Comparison of ENCODE assay signal across 8 mouse cellular contexts in genomic region chr17:3082125-3082755, GRCm38 (mm10). TPM values are rescaled to one million over a fixed set of nuclear protein-coding genes. Genes with fewer than 3 reads are reported as not detected.
A peak's percentile ranks its signal among the peaks of the same experiment; 100 is the strongest.
DNase-seq lines count a peak whose midpoint lies in the region; ATAC-seq and TF ChIP-seq lines count a peak whose summit lies in the region.
"Not testable (repeated sequence)": the region's sequence is repeated elsewhere in the genome, so short reads cannot be mapped to it uniquely, and the experiment has no call there.

No protein-coding gene starts in this region.

- not testable (repeated sequence) for H3K79me2 ChIP-seq in CH12.LX (replicated peaks; ENCODE audit: control insufficient read depth, extremely low read depth, insufficient read depth, poor library complexity, severe bottlenecking)

- not testable (repeated sequence) for H3K27ac ChIP-seq in CH12.LX (ENCODE audit: insufficient read depth, low read depth); cerebellum, adult 2 months (ENCODE audit: insufficient read depth, low read length); forebrain, postnatal 0 days (ENCODE audit: low read depth, low read length); liver, embryonic 14.5 days; stomach, postnatal 0 days (replicated peaks)

- dilution Hi-C loops in CH12.LX (cut with MboI; ENCODE audit: extremely low pct_ligation_motif_present, extremely low pct_unique_long_range_greater_than_20kb, low sequenced_read_pairs), result not testable (repeated sequence)

- H3K9me3 ChIP-seq in CH12.LX (replicated peaks; ENCODE audit: low read length); forebrain, postnatal 0 days (ENCODE audit: low read length); liver, embryonic 14.5 days (ENCODE audit: control insufficient read depth, low read length); stomach, postnatal 0 days (ENCODE audit: control insufficient read depth, low read length): not testable (repeated sequence)

- H3K4me1 ChIP-seq in CH12.LX (ENCODE audit: control insufficient read depth in 1 of 2, insufficient read depth in 2 of 2), result peaks cover 21 to 30% of the 10 kb centered on the region in 2 experiments
- not testable (repeated sequence) for H3K4me1 ChIP-seq in cerebellum, adult 2 months (ENCODE audit: control insufficient read depth, insufficient read depth, low read length); forebrain, postnatal 0 days (ENCODE audit: insufficient read depth); liver, embryonic 14.5 days (replicated peaks; ENCODE audit: control insufficient read depth in 2 of 2, insufficient read depth in 2 of 2, low read length in 1 of 2); stomach, postnatal 0 days (replicated peaks; ENCODE audit: control insufficient read depth, insufficient read depth)

- TF ChIP-seq RAD21 in CH12.LX (IDR thresholded peaks at IDR 0.05; ENCODE audit: low read depth, low read length), result not testable (repeated sequence)

- not testable (repeated sequence) for H3K27me3 ChIP-seq in CH12.LX (replicated peaks); cerebellum, adult 2 months (ENCODE audit: control insufficient read depth, insufficient read depth, low read length); forebrain, postnatal 0 days (ENCODE audit: insufficient read depth, low read length); liver, embryonic 14.5 days (ENCODE audit: control insufficient read depth, insufficient read depth, low read length); stomach, postnatal 0 days (ENCODE audit: control insufficient read depth, insufficient read depth, low read length)

- ATAC-seq in forebrain, postnatal 0 days, result peak; percentile 3; the same call in 1 of the 2 replicates
- ATAC-seq in liver, embryonic 14.5 days (ENCODE audit: insufficient read depth), result peak; percentile 31
- peak; percentile 66 for ATAC-seq in stomach, postnatal 0 days (ENCODE audit: low FRiP score, low TSS enrichment)

- TF ChIP-seq EP300 in CH12.LX (IDR thresholded peaks at IDR 0.05; ENCODE audit: low read length); liver, embryonic 14.5 days (IDR thresholded peaks at IDR 0.05; ENCODE audit: low read depth); stomach, postnatal 0 days (optimal IDR thresholded peaks at IDR 0.05): not testable (repeated sequence)

- in situ Hi-C loops in CH12.LX (cut with MboI; ENCODE audit: low pct_ligation_motif_present, low pct_unique_long_range_greater_than_20kb, low sequenced_read_pairs), result not testable (repeated sequence)

- H3K4me3 ChIP-seq in CH12.LX (replicated peaks in 1 of 3; ENCODE audit: low read depth in 2 of 3, low read length in 2 of 3, poor library complexity in 1 of 3), result peak overlapping the region in 1 of 3 experiments; percentile 1
- not testable (repeated sequence) for H3K4me3 ChIP-seq in cerebellum, adult 2 months (replicated peaks; ENCODE audit: insufficient read depth, low read depth, low read length); stomach, postnatal 0 days (ENCODE audit: low read depth, low read length)
- peak overlapping the region; percentile 47; the same call in 1 of the 2 replicates for H3K4me3 ChIP-seq in forebrain, postnatal 0 days (ENCODE audit: low read depth, low read length)
- peak overlapping the region; percentile 25 to 37; a peak in 2 of 4 replicates for H3K4me3 ChIP-seq in liver, embryonic 14.5 days (ENCODE audit: insufficient read depth in 1 of 2, low read depth in 2 of 2, low read length in 2 of 2)

- not testable (repeated sequence) for H3K9ac ChIP-seq in CH12.LX (ENCODE audit: insufficient read depth, low read depth); forebrain, postnatal 0 days; liver, embryonic 14.5 days (replicated peaks); stomach, postnatal 0 days (ENCODE audit: low read length)

- not testable (repeated sequence) for TF ChIP-seq CTCF in CH12.LX (conservative IDR thresholded peaks at IDR 0.05 in 1 of 2, IDR thresholded peaks at IDR 0.05 in 1 of 2; ENCODE audit: low read depth in 2 of 2, low read length in 2 of 2); cerebellum, adult 2 months (IDR thresholded peaks at IDR 0.05; ENCODE audit: borderline replicate concordance, insufficient read depth, low read depth, low read length); forebrain, postnatal 0 days (IDR thresholded peaks at IDR 0.05; ENCODE audit: low read depth); liver, embryonic 14.5 days (IDR thresholded peaks at IDR 0.05; ENCODE audit: low read depth); stomach, postnatal 0 days (IDR thresholded peaks at IDR 0.05; ENCODE audit: low read depth)

- TF ChIP-seq POLR2A in CH12.LX (IDR thresholded peaks at IDR 0.05; ENCODE audit: low read depth, low read length); cerebellum, adult 2 months (IDR thresholded peaks at IDR 0.05; ENCODE audit: borderline replicate concordance, insufficient read depth, low read length): not testable (repeated sequence)

- not testable (repeated sequence) for H3K36me3 ChIP-seq in CH12.LX (replicated peaks in 1 of 2; ENCODE audit: control insufficient read depth in 1 of 2, insufficient read depth in 1 of 2, low read length in 1 of 2); forebrain, postnatal 0 days (ENCODE audit: insufficient read depth); liver, embryonic 14.5 days (replicated peaks; ENCODE audit: control insufficient read depth, insufficient read depth, low read depth); stomach, postnatal 0 days (ENCODE audit: control insufficient read depth, insufficient read depth, low read length)

- not testable (repeated sequence) for DNase-seq in CH12.LX (ENCODE audit: extremely low read depth); liver, embryonic 14.5 days (ENCODE audit: low read depth in 3 of 3, low spot score in 3 of 3)
- DNase-seq in cerebellum, adult 2 months, result peak; percentile 60 to 65
- peak; percentile 17 for DNase-seq in forebrain, postnatal 0 days
- DNase-seq in heart, postnatal 25 days (ENCODE audit: low spot score), result peak; percentile 31
- DNase-seq in layer of hippocampus, adult 11-12 months (ENCODE audit: low spot score), result peak; percentile 60
- peak; percentile 43 to 55 for DNase-seq in natural killer cell, adult 2 months (ENCODE audit: low spot score in 2 of 2)
- peak; percentile 59 for DNase-seq in stomach, postnatal 0 days (ENCODE audit: low spot score)

- 65% methylated on average over 7 of the region's 9 CpGs for WGBS in cerebellum, adult 2 months
- WGBS in forebrain, postnatal 0 days, result 68% methylated on average over 6 of the region's 9 CpGs
- 63% methylated on average over 5 of the region's 9 CpGs for WGBS in liver, embryonic 14.5 days (ENCODE audit: insufficient replicate concordance)
- WGBS in stomach, postnatal 0 days, result 83% methylated on average over 5 of the region's 9 CpGs

- peak overlapping the region; percentile 53 for H3K4me2 ChIP-seq in CH12.LX (ENCODE audit: insufficient read depth, low read depth, poor library complexity, severe bottlenecking)
- peak overlapping the region; percentile 40 for H3K4me2 ChIP-seq in forebrain, postnatal 0 days (ENCODE audit: low read depth)
- H3K4me2 ChIP-seq in liver, embryonic 14.5 days (ENCODE audit: low read depth), result peak overlapping the region; percentile 66
- peak overlapping the region; percentile 26; the same call in 1 of the 2 replicates for H3K4me2 ChIP-seq in stomach, postnatal 0 days (replicated peaks; ENCODE audit: low read depth)

- intact Hi-C loops in heart, postnatal 25 days (cut with DNase I), result not testable (repeated sequence)

RNA-seq across cellular contexts. Expression of gene Scaf8, which starts 32.5 kb away (rescaled TPM):
- total RNA-seq in CH12.LX (2012; rRNA removed) (23.9 and 26.2 TPM in 2 replicates), CH12.LX (2014; rRNA removed) (30.7 and 31.8 TPM in 2 replicates)
- 33.5 and 47.3 TPM in 2 replicates for polyA plus RNA-seq in CH12.LX (2012; ENCODE audit: insufficient read length, low read depth)
- 35.1 and 40.5 TPM in 2 replicates for polyA plus RNA-seq in cerebellum, adult 2 months (2012; rRNA removed)
- 54.1 and 65.8 TPM in 2 replicates for total RNA-seq in forebrain, postnatal 0 days (2014; rRNA removed)
- 12.1 and 15.6 TPM in 2 replicates for polyA plus RNA-seq in forebrain, postnatal 0 days (2015; fragmentation: Nextera tagmentation; extraction: Ambion mirVana)
- total RNA-seq in heart, postnatal 25 days (2021), result 10 to 100 TPM; 28.2 to 31.6 TPM
- polyA plus RNA-seq in liver, embryonic 14.5 days (2012; rRNA removed), result 7.4 and 10.1 TPM in 2 replicates
- polyA plus RNA-seq in liver, embryonic 14.5 days (2014; fragmentation: Nextera tagmentation; extraction: Ambion mirVana), result 8.2 and 8.8 TPM in 2 replicates
- 6.7 and 7.6 TPM in 2 replicates for polyA plus RNA-seq in stomach, postnatal 0 days (2015; fragmentation: Nextera tagmentation; extraction: Ambion mirVana)

Comparison
In these comparisons a context has a peak if more than half of its experiments do, and no peak if none do; other contexts are left out.
1. ATAC-seq: peak in every context shown above with its lines; median percentile 66 in stomach, postnatal 0 days; 31 in liver, embryonic 14.5 days; 3 in forebrain, postnatal 0 days.